Mouse (Mus musculus) fibroblast of lung, adult 2 months (primary cell): ENCODE measurements at regions not wholly inside any gene's neighbourhood (a gene's known extent, or its start where the extent isn't known, plus 50 kb on each side); places are given as distances from the start of the nearest gene placed in this dataset.

Experiments used
- DNase-seq: peaks from one replicate; pipeline ENCODE4 v3.0.0-alpha.2; 2011; ENCODE audit warnings: low read depth

DNA sequence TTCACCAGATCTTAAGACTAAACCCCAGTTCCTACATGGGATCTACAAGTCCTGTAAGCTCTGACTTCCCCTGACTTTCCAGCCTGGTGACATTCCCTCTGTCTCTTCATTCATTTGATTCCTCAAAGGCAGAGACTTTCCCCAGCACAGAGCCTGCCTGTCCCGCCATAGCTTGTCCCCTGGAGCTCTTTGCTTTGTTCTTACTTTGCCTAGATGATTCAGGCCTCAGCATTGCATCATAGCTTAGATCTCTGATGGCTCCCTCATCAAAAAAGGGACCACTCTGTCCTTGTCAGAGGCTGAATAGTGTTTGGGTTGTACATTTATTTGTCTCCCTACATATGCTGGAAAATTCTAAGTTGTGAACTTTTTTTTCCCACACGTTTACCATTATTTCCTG lies 57.6 kb upstream of the Exoc6 start:
- no peak for DNase-seq

DNA sequence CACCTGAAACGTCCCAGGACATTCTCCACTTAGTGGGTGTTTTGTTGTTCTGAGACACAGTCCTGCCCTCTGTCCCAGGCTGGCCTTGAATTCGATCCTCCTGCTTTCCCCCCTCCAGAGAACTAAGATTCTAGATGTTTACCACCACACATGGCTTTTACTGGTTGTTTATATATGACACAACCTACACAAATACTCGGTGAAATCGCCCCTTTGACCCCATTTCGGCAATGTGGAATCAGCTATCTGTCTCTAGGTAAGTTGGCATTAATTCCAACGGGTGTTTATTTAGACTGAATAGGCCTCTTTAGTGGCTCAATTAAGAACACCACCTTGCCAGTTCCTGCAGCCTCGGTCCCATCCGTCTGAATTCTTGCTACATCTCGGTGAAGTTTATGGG lies 56.8 kb upstream of the Exoc6 start:
- DNase-seq, result no peak

DNA sequence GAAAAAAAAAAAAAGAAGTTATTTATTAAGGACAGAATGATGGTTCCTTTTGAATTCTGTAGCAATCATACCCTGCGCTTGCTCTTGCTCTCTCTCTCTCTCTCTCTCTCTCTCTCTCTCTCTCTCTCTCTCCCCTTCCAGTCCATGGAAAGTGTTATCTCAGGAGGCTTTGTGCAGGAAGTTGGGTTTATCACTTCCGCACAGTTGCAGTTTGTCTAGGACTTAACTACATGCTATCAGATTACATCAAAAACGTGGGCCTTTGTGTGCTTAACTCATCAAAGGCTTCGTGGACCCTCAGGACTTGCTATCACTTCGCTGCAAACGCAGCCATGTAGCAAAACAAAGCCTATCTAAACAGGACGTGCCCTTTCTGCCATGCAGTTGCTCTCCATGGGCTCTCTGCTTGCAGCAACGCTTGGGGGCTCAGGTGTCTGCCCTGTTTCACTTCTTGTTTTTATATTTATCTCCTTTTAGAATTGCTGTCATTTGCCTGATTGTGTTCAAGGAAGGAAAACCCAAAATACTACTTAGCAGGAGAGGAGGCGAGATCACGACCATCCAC lies 56.2 kb upstream of the Exoc6 start:
- DNase-seq, result no peak

DNA sequence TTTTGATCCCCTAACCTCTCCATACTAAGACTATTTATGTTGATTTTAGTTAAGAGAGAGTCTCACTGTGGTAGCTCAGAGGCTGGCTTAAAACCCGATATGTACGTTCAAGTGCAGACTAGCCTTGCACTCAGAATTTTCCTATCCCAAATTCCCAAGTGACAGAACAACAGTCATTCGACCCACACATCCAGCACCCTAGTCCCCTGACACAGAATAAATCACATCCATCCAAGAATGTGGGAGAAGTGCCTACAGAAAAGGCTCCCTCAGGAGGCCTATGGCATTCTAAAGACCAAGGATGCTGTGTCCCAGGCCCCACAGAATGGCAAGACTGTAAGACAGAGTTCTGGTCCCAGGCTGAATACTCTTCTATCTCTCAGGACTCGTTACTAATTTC lies 55.4 kb upstream of the Exoc6 start:
- DNase-seq, result no peak

DNA sequence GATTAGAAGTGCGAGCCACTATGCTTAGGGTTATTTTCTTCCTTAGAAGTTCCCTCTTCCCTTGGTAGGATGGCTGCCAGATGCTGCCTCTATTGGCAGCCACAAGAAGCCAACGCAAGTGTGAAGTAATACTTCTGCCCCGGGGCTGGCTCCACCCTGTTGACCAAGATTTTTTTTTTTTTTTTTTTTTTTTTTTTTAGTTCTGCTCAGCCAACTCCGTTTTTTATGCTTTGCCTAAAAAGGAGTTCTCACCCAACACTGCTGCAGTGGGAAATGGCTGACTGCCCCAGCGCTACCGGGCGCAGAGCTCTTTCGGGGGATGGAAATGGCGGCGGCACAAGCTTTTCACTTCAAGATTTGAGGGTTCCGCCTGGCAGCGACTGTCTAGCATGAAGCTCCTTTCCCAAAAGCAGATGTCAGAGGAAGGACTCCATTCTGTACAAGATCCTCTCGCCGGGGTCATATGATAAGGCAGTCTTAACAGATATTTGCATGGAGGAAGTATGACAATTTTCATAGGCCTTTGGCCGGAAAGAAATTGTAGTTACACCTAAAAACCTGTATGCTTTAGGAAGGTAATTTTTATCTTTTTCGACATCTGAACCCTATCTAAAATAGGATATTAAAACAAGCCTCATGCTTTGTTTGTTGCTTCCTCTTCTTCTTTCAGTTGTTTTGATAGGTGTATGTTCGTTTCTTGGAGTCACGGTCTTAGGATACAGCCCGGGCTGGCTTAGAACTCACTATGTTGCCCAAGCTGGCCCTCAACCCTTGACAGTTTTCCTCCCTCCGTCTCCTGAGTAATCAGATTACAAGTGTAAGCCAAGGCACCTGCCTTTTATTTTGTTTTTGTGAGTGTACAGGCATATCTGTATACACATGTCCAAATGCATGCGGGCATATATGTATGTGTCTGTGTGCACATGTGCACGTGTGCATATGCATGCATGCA lies 54.6 kb upstream of the Exoc6 start:
- peak; percentile 53 for DNase-seq

DNA sequence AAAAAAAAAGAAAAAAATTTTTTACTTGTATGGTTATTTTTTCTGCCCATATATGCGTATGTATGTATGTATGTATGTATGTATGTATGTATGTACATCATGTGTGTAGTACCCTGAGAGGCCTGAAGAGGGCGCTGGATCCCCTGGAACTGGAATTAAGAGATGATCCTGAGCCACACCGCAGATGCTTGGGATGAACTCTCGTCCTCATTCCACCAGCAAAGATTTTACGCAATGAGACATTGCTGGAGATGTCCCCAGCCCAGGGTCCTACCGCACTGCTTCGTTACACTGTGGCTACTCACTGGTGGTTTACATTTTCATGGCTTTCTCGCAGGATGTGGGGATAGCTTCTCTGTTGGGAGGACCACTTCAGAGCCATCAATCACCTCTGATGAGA lies 53.5 kb upstream of the Exoc6 start:
- DNase-seq, result no peak

DNA sequence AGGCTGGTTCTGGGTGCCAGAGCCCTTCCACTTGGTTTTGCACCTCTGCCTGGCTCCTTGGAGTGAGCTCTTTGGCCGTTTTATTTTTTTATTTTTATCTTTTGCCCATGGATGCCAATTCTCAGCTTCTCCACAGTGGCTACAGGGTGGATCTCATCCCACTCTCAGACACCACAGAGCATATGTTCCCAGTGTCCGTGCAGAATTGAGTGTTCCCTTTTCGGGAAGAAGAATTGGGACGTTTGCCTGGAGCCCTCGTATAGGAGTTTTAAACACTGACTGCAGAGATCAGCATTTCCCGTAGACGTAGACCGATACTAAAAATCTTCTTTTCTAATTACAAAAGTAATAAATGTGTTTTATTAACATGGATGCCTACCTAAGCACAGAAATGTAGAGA lies 53.1 kb upstream of the Exoc6 start:
- no peak for DNase-seq

DNA sequence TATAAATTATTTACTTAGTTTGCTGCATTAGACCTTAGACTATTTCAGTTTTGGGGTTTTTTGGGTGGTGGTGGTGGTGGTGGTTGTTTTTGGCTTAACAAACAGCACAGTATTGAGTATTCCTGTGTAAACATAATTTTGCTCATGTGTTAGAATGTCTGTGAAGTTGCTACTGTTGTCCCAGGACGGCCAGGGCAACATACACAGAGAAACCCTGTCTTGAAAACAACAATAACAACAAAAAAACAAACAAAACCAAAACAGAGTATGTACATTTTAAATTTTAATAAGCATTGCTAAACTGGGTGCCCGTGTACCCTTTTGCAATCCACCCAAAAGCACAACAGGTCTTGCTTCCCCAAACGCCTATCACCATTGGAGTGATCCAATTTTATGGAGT lies 51.8 kb upstream of the Exoc6 start:
- DNase-seq, result no peak
